Mouse (Mus musculus): Measurements from ENCODE around the gene Cabp1. TPM values are rescaled to one million over a fixed set of nuclear protein-coding genes. Genes with fewer than 3 reads are reported as not detected.
"Not testable (repeated sequence)": the region's sequence is repeated elsewhere in the genome, so short reads cannot be mapped to it uniquely, and the experiment has no call there.

Gene Cabp1
- total RNA-seq, 2 experiments from 2014 or later = 319 to 335 TPM

DNA sequence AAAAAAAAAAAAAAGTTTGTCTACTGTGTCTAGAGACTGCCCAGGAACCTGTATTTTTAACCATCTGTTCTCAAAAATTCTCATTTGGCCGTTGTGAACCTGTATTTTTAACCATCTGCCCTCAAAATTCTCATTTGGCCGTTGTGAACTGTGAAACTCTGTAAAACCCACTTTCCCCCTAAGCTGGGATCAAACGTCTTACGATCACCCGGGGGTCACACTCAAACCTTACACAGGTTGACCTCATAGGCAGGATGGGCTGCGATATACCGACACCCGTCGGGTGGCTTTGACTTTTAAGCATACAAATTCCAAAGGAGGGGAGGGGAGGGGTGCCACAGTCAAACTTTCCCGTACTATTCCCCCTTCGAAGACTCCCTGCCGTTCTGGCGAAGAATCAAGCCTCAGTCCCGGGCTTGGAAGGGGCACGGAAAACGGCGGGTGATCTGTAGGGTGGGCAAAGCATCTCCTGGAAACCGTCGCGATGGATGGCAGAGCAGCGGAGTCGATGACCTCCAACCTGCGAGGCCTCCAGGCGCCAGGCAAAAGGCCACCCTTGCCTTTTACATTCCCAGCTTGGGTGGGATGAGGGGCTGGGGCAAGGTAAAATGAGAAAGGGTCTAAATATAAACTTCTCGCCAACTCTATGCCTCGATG lies 37.1 kb downstream of the Cabp1 start:
- Histone ChIP-seq H3K27ac (peak overlapping the region; percentile 96), H3K4me3 (peak overlapping the region; percentile 96)
- intact Hi-C loops (cut with DNase I) = loop anchor here (2.0 kb wide), 2 partner anchors 22 to 32 kb away; partner anchors contain the start of gene Unc119b
- DNase-seq (ENCODE audit: extremely low spot score in 1 of 2, low spot score in 2 of 2) = no peak
- TF ChIP-seq CTCF (IDR thresholded peaks at IDR 0.05) = no peak

DNA sequence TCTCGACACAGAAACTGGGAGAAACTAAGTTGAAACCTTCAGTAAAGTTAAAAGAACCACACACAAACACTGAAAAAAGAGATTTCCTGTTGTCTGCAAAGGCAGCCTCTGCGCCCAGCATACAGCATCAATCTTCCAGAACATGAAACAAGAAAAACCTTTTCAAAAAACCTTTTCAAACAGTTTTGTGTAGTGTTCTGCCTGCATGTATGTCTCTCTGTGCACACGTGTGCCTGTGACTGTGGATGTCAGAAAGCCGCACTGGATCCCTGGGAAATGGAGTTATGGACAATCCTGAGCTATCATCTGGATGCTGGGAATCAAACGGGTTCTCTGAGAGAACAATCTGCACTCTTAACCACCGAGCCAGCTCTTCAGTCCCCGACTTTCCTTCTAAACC lies 37.8 kb downstream of the Cabp1 start:
- TF ChIP-seq CTCF (IDR thresholded peaks at IDR 0.05) = no peak
- intact Hi-C loops (cut with DNase I) = loop anchor here (2.0 kb wide), 2 partner anchors 22 to 32 kb away; partner anchors contain the start of gene Unc119b
- no peak for DNase-seq (ENCODE audit: extremely low spot score in 1 of 2, low spot score in 2 of 2)
- Histone ChIP-seq H3K27ac (no peak overlapping the region), H3K4me3 (peak overlapping the region; percentile 34)

DNA sequence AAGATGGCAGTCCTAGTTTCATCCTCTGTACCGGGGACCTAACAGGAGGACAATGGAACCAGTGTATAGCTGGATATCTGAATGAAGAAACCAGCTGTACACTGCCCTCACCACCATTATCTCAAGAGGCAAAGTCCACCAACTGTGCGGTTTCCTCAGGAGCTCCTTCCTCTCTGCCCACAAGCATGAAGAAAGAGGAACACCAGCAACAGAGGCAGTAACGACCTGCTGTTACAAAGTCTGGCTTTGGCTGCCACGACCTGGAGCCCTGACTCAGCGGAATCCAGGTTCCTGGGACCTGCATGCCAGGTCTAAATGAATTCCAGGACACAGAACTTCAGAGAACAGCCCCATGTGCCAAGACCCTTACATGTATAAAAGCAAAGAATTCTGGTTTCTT lies 38.4 kb downstream of the Cabp1 start:
- intact Hi-C loops (cut with DNase I) = loop anchor here (2.0 kb wide), 2 partner anchors 21 to 31 kb away; partner anchors contain the start of gene Unc119b

DNA sequence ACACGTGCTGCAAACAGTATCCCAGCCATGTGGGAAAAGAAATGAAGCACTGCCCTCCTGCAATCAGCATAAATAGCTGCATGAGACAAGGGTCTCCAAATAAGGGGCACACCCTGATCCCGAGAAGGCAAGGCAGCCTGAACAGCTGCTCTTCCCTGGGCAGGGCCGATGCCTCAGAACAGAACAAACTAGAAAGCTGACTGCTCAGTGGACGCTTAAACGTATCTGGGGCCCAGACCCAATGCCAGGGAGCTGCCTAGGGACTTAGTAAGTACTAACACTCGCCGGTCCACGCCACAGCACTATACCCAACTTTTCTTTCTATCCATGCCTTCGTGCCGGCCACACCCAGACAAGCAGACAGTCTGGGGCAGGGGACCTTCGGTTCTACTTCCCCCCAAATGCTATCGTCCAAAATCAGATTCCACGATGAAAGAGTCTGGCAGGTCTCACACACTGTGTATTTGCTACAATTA lies 39.0 kb downstream of the Cabp1 start:
- intact Hi-C loops (cut with DNase I) = no loop called here
- H3K4me3 ChIP-seq = peak overlapping the region; percentile 15
- H3K27ac ChIP-seq = no peak overlapping the region; the same call in 1 of the 2 replicates
- DNase-seq (ENCODE audit: extremely low spot score in 1 of 2, low spot score in 2 of 2) = no peak
- TF ChIP-seq CTCF (IDR thresholded peaks at IDR 0.05) = no peak

More for the DNA sequence above, 38.4 kb downstream of the Cabp1 start:
- DNase-seq (ENCODE audit: extremely low spot score in 1 of 2, low spot score in 2 of 2) = no peak
- H3K4me3 ChIP-seq = peak overlapping the region; percentile 34
- no peak overlapping the region for H3K27ac ChIP-seq
- TF ChIP-seq CTCF (IDR thresholded peaks at IDR 0.05) = no peak

DNA sequence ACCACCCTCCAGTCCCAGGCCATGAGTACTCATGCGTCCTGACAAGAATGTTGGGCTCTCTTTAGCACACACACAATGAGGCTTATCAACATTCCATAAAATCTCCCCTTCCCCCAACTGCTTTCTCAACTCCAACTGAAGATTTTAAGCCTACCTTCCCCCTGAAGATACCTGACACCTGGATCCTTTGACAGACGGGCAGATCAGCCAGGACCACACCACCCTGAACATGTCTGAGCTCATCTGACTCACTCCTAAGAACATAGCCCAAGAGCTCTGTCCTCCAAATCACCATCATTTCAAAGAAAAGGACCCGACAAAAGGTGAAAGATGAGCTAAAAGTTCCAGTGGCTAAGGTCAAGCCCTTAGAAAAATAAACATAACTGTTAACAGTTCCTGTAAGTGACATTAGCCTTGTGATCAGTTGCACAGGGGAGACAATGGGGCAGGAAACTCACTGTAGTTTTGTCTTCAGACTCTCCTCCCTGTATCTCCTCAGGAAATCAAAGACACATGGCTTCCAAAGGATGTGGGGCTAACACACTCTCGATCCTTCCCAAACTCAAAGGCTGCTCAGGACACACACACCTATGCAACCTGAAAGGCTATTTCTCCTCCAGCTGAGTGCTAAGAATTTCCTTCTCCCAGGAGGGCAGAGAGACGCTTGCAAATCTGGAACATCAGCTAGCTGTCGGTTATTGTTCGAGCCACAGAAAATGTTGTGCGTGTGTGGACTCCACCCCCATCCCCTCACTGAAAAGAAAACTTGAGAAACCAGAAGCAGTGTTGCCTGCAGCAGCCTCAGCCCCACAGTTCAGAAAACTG lies 41.8 kb downstream of the Cabp1 start:
- no peak overlapping the region for H3K4me3 ChIP-seq
- no peak for TF ChIP-seq CTCF (IDR thresholded peaks at IDR 0.05)
- intact Hi-C loops (cut with DNase I) = no loop called here
- H3K27ac ChIP-seq = no peak overlapping the region
- no peak for DNase-seq (ENCODE audit: extremely low spot score in 1 of 2, low spot score in 2 of 2)

DNA sequence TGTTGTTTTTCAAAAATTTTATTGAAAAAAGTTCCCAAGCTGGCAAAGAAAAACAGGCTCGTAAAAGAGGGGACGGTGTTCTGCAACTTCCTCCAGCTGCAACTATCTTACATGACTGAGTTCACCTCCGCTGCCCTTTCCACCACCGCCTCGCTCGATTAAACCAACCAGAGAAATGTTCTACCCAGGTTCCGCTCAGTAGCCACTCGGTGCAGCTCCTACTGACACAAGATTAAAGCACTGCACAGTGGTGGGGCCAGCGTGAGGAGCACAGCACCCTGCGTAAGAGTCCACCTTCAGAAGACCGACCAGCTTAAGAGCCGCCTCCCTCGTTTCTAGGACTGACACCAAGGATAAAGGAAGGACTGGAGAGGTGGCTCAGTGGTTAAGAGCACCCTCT lies 42.7 kb downstream of the Cabp1 start:
- intact Hi-C loops (cut with DNase I) = no loop called here
- no peak overlapping the region for H3K4me3 ChIP-seq
- H3K27ac ChIP-seq = no peak overlapping the region
- TF ChIP-seq CTCF (IDR thresholded peaks at IDR 0.05) = no peak
- no peak for DNase-seq (ENCODE audit: extremely low spot score in 1 of 2, low spot score in 2 of 2)

DNA sequence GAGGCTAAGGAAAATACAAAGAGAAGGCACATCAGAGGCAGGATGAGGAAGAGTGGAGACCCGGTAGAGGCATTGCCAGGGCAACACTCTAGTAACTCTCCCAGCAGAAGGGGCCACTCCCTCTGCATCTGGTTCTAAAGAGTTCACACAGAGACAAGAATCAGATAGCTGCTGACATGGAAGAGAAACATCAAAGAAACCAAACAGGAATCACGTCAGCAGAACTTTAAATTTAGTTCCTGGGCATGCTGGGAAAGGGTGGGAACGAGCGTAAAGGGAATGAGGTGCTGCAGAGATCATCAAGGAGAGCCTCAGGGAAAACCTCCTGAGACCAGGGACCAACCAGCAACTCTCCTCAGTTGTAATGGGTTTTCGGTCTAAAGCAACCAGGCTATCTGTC lies 43.2 kb downstream of the Cabp1 start:
- H3K27ac ChIP-seq = no peak overlapping the region
- no peak overlapping the region for H3K4me3 ChIP-seq
- intact Hi-C loops (cut with DNase I) = no loop called here
- DNase-seq (ENCODE audit: extremely low spot score in 1 of 2, low spot score in 2 of 2) = no peak
- no peak for TF ChIP-seq CTCF (IDR thresholded peaks at IDR 0.05)

DNA sequence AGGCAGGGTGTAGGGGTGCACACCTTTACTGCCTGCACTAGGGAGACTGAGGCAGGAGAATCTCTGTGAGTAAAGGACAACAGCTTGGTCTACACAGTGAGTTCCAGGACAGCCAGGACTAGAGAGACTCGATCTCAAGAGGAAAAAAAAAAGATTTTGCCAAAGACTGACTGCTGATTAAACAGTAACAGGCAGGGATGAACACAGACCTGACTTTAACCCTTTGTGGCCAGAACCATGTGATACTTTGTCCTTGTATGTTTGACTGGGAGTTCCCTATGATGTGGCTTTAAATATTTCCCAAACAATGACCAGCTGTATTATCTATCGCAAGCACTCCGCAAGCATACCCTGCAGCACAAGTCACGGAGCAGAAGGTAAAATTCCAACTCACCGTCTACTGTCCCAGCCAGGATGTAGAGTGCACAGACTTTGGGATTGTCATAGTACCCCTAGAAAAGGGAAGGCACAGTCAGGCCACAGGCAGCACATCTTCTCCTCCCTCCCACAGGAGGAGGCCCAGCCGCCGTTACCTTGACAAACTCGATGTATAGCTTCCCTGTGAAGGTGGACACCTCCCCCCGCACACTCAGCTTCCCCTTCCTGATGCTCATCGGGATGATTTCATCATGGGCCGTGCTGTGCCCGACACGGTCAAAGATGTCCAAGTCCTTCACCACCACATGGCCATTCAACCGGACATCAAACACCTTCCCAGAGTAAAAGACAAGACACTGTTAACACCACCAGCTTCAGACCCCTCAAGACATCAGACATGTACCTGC lies 44.3 kb downstream of the Cabp1 start:
- Histone ChIP-seq H3K4me3 (no peak overlapping the region), H3K27ac (no peak overlapping the region)
- no peak for DNase-seq (ENCODE audit: extremely low spot score in 1 of 2, low spot score in 2 of 2)
- TF ChIP-seq CTCF (IDR thresholded peaks at IDR 0.05) = no peak
- intact Hi-C loops (cut with DNase I) = no loop called here

DNA sequence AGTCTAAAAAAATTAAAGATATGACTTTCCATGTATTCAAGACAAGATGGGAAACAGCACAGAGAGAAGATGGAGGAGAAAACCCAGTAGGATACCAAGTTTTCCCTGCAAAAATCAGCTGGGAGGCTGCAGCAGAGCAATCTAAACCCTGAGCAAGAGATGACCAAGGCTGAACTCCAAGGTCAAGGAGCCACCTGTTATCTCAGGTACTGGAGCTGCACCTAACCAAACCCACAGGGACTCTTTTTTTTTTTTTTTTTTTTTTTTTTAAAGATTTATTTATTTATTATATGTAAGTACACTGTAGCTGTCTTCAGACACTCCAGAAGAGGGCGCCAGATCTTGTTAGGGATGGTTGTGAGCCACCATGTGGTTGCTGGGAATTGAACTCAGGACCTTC lies 45.3 kb downstream of the Cabp1 start:
- intact Hi-C loops (cut with DNase I); H3K27ac ChIP-seq; H3K4me3 ChIP-seq; DNase-seq (ENCODE audit: extremely low spot score in 1 of 2, low spot score in 2 of 2): not testable (repeated sequence)

DNA sequence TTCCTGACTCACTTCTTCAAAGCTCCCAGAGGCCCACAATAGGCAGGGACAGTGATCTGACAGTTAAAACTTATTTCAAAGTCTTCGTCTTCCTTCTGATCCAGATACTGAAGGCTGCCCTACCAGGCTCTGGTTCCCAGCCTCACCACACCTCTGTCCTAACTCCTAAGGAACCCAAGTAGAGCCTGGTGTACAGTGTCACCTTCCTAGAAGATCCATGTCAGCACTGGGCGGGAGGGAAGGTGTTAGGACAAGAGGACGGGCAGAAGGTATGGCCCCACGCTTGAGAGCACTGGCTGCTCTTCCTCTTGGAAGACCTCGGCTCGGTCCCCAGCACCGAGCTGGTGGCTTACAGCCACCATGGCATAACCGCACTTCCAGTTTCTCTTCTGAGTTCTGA lies 45.8 kb downstream of the Cabp1 start:
- no peak for DNase-seq (ENCODE audit: extremely low spot score in 1 of 2, low spot score in 2 of 2)
- intact Hi-C loops (cut with DNase I) = no loop called here
- TF ChIP-seq CTCF (IDR thresholded peaks at IDR 0.05) = no peak
- Histone ChIP-seq H3K4me3 (no peak overlapping the region), H3K27ac (no peak overlapping the region)

DNA sequence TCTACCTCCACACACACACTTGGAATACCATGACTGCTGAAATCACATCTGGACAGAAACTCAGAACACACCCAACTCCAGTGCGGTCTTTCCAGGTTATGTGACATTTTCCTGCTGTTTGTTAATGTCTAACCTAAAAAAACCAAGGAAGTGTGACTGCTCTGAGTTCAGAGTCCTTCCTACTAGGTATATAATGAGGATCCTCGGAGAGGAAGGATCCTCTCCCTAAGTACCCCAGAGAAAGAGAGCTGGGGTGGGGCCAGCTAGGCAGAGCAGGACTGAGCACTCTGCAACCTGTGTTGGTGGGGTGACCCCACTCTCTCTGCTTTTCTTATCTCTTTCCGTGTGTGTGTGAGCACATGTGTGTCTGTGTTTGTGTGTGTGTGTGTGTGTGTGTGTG lies 46.8 kb downstream of the Cabp1 start:
- intact Hi-C loops (cut with DNase I) = no loop called here
- DNase-seq (ENCODE audit: extremely low spot score in 1 of 2, low spot score in 2 of 2) = no peak
- Histone ChIP-seq H3K4me3 (no peak overlapping the region), H3K27ac (no peak overlapping the region)
- no peak for TF ChIP-seq CTCF (IDR thresholded peaks at IDR 0.05)

DNA sequence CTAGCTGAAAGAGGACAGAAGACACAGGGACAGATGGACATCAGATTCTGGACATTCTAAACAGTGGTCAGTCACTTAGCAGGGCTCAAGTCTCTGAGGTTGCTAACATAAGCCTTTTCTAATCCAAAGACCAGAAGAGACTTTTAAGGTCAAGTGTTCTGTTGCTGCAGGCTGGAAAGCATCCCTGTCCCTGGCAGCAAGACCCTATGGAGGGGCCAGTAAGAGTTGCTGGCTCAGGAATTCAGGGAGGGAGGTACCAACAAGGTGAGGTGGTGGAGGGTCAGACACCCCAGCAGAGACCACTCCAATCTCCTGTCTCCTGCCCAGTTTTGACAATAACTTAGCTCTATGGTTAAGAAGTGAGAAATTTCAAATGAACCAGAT lies 47.4 kb downstream of the Cabp1 start:
- no peak for TF ChIP-seq CTCF (IDR thresholded peaks at IDR 0.05)
- H3K4me3 ChIP-seq = no peak overlapping the region
- no peak overlapping the region for H3K27ac ChIP-seq
- intact Hi-C loops (cut with DNase I) = no loop called here
- DNase-seq (ENCODE audit: extremely low spot score in 1 of 2, low spot score in 2 of 2) = no peak

Data from left cerebral cortex, adult 2 months (tissue).